Mouse (Mus musculus): Measurements from ENCODE around the gene Fam117a. TPM values are rescaled to one million over a fixed set of nuclear protein-coding genes. Genes with fewer than 3 reads are reported as not detected.

Fam117a gene
- polyA plus RNA-seq, 1 experiment from 2014 or later, result 8.8 TPM

- Histone ChIP-seq H3K36me3 (ENCODE audit: control insufficient read depth, insufficient read depth, low read length) (peaks cover 2% of the 10 kb centered on the region; the same call in 1 of the 2 replicates), H3K27me3 (replicated peaks; ENCODE audit: control insufficient read depth, insufficient read depth, low read length) (no peaks in the 10 kb centered on the region), H3K4me1 (ENCODE audit: control insufficient read depth, insufficient read depth, low read length) (peaks cover 5% of the 10 kb centered on the region), H3K9ac (ENCODE audit: low read depth, low read length) (no peak overlapping the region), H3K9me3 (ENCODE audit: control insufficient read depth, low read length) (no peaks in the 10 kb centered on the region), H3K4me2 (ENCODE audit: low read depth, low read length) (no peak overlapping the region), H3K4me3 (ENCODE audit: low read length) (no peak overlapping the region), H3K27ac (ENCODE audit: low read length) (no peak overlapping the region)
- ATAC-seq, result no peak
- 96% methylated on average over 1 of the region's 1 CpGs for WGBS
These were observed 44.3 kb downstream of the Fam117a start for GRCm38 (mm10) chr11:95381146-95381545.

GRCm38 (mm10) chr11:95383331-95383986 lies 46.6 kb downstream of the Fam117a start:
- peaks cover 4% of the 10 kb centered on the region; the same call in 1 of the 2 replicates for H3K36me3 ChIP-seq (ENCODE audit: control insufficient read depth, insufficient read depth, low read length)

GRCm38 (mm10) chr11:95384004-95384318 lies 47.1 kb downstream of the Fam117a start:
- 38% methylated on average over 9 of the region's 9 CpGs for WGBS
- Histone ChIP-seq H3K4me1 (ENCODE audit: control insufficient read depth, insufficient read depth, low read length) (peaks cover 5% of the 10 kb centered on the region), H3K36me3 (ENCODE audit: control insufficient read depth, insufficient read depth, low read length) (peaks cover 5% of the 10 kb centered on the region; the same call in 1 of the 2 replicates), H3K27ac (ENCODE audit: low read length) (no peak overlapping the region), H3K9ac (ENCODE audit: low read depth, low read length) (peak overlapping the region; percentile 66), H3K4me3 (ENCODE audit: low read length) (peak overlapping the region; percentile 38), H3K9me3 (ENCODE audit: control insufficient read depth, low read length) (no peaks in the 10 kb centered on the region), H3K27me3 (replicated peaks; ENCODE audit: control insufficient read depth, insufficient read depth, low read length) (no peaks in the 10 kb centered on the region), H3K4me2 (ENCODE audit: low read depth, low read length) (peak overlapping the region; percentile 48)
- ATAC-seq, result no peak

More at GRCm38 (mm10) chr11:95383331-95383986, 46.6 kb downstream of the Fam117a start:
- H3K27me3 ChIP-seq (replicated peaks; ENCODE audit: control insufficient read depth, insufficient read depth, low read length), result no peaks in the 10 kb centered on the region
- no peak overlapping the region for H3K4me3 ChIP-seq (ENCODE audit: low read length)
- no peaks in the 10 kb centered on the region for H3K9me3 ChIP-seq (ENCODE audit: control insufficient read depth, low read length)
- WGBS, result 87% methylated on average over 5 of the region's 5 CpGs
- no peak overlapping the region for H3K9ac ChIP-seq (ENCODE audit: low read depth, low read length)
- H3K27ac ChIP-seq (ENCODE audit: low read length), result no peak overlapping the region
- peaks cover 5% of the 10 kb centered on the region for H3K4me1 ChIP-seq (ENCODE audit: control insufficient read depth, insufficient read depth, low read length)
- no peak overlapping the region for H3K4me2 ChIP-seq (ENCODE audit: low read depth, low read length)
- no peak for ATAC-seq

GRCm38 (mm10) chr11:95384319-95384972 lies 47.6 kb downstream of the Fam117a start, which contains the start of gene Slc35b1:
Slc35b1 (plus strand) TSS chr11:95384692.
- Histone ChIP-seq H3K36me3 (ENCODE audit: control insufficient read depth, insufficient read depth, low read length) (peaks cover 7% of the 10 kb centered on the region; the same call in 1 of the 2 replicates), H3K9ac (ENCODE audit: low read depth, low read length) (peak within 1 kb of the TSS; percentile 76), H3K4me3 (ENCODE audit: low read length) (peak within 1 kb of the TSS; percentile 73), H3K9me3 (ENCODE audit: control insufficient read depth, low read length) (no peaks in the 10 kb centered on the region), H3K27ac (ENCODE audit: low read length) (peak within 1 kb of the TSS; percentile 71), H3K4me2 (ENCODE audit: low read depth, low read length) (peak within 1 kb of the TSS; percentile 58), H3K27me3 (replicated peaks; ENCODE audit: control insufficient read depth, insufficient read depth, low read length) (no peaks in the 10 kb centered on the region), H3K4me1 (ENCODE audit: control insufficient read depth, insufficient read depth, low read length) (peaks cover 5% of the 10 kb centered on the region)
- WGBS, result under 1% methylated on average over 42 of the region's 42 CpGs
- ATAC-seq, result peak; percentile 95

GRCm38 (mm10) chr11:95384973-95385320 lies 48.1 kb downstream of the Fam117a start:
- H3K4me1 ChIP-seq (ENCODE audit: control insufficient read depth, insufficient read depth, low read length), result peaks cover 5% of the 10 kb centered on the region
- peaks cover 7% of the 10 kb centered on the region; the same call in 1 of the 2 replicates for H3K36me3 ChIP-seq (ENCODE audit: control insufficient read depth, insufficient read depth, low read length)
- H3K9me3 ChIP-seq (ENCODE audit: control insufficient read depth, low read length), result no peaks in the 10 kb centered on the region
- H3K4me3 ChIP-seq (ENCODE audit: low read length), result peak overlapping the region; percentile 73
- H3K27ac ChIP-seq (ENCODE audit: low read length), result peak overlapping the region; percentile 71
- H3K27me3 ChIP-seq (replicated peaks; ENCODE audit: control insufficient read depth, insufficient read depth, low read length), result no peaks in the 10 kb centered on the region
- H3K4me2 ChIP-seq (ENCODE audit: low read depth, low read length), result peak overlapping the region; percentile 58
- under 1% methylated on average over 14 of the region's 14 CpGs for WGBS
- peak overlapping the region; percentile 76 for H3K9ac ChIP-seq (ENCODE audit: low read depth, low read length)
- ATAC-seq, result peak; percentile 0; the same call in 1 of the 2 replicates

GRCm38 (mm10) chr11:95387354-95387753 lies 50.5 kb downstream of the Fam117a start:
- H3K27ac ChIP-seq (ENCODE audit: low read length), result 0 out of 2 replicates have a peak overlapping the region, but pooled peaks have one; percentile 6
- H3K4me3 ChIP-seq (ENCODE audit: low read length), result no peak overlapping the region
- H3K9ac ChIP-seq (ENCODE audit: low read depth, low read length), result no peak overlapping the region
- H3K4me1 ChIP-seq (ENCODE audit: control insufficient read depth, insufficient read depth, low read length), result peaks cover 5% of the 10 kb centered on the region
- WGBS, result 75% methylated on average over 7 of the region's 7 CpGs
- no peaks in the 10 kb centered on the region for H3K27me3 ChIP-seq (replicated peaks; ENCODE audit: control insufficient read depth, insufficient read depth, low read length)
- no peaks in the 10 kb centered on the region for H3K9me3 ChIP-seq (ENCODE audit: control insufficient read depth, low read length)
- peak; percentile 68 for ATAC-seq
- no peak overlapping the region for H3K4me2 ChIP-seq (ENCODE audit: low read depth, low read length)
- H3K36me3 ChIP-seq (ENCODE audit: control insufficient read depth, insufficient read depth, low read length), result 0 out of 2 replicates have a peak, but pooled peaks cover 7% of the 10 kb centered on the region

GRCm38 (mm10) chr11:95389006-95389405 lies 52.2 kb downstream of the Fam117a start:
- Histone ChIP-seq H3K9ac (ENCODE audit: low read depth, low read length) (no peak overlapping the region), H3K27ac (ENCODE audit: low read length) (no peak overlapping the region), H3K27me3 (replicated peaks; ENCODE audit: control insufficient read depth, insufficient read depth, low read length) (no peaks in the 10 kb centered on the region), H3K4me1 (ENCODE audit: control insufficient read depth, insufficient read depth, low read length) (peaks cover 5% of the 10 kb centered on the region), H3K36me3 (ENCODE audit: control insufficient read depth, insufficient read depth, low read length) (0 out of 2 replicates have a peak, but pooled peaks cover 7% of the 10 kb centered on the region), H3K4me2 (ENCODE audit: low read depth, low read length) (no peak overlapping the region), H3K9me3 (ENCODE audit: control insufficient read depth, low read length) (no peaks in the 10 kb centered on the region), H3K4me3 (ENCODE audit: low read length) (no peak overlapping the region)
- WGBS, result 70% methylated on average over 3 of the region's 3 CpGs
- no peak for ATAC-seq

GRCm38 (mm10) chr11:95390420-95390819 lies 53.6 kb downstream of the Fam117a start:
- Histone ChIP-seq H3K27me3 (replicated peaks; ENCODE audit: control insufficient read depth, insufficient read depth, low read length) (no peaks in the 10 kb centered on the region), H3K4me2 (ENCODE audit: low read depth, low read length) (no peak overlapping the region), H3K9ac (ENCODE audit: low read depth, low read length) (no peak overlapping the region), H3K36me3 (ENCODE audit: control insufficient read depth, insufficient read depth, low read length) (0 out of 2 replicates have a peak, but pooled peaks cover 7% of the 10 kb centered on the region), H3K4me3 (ENCODE audit: low read length) (no peak overlapping the region), H3K4me1 (ENCODE audit: control insufficient read depth, insufficient read depth, low read length) (peaks cover 5% of the 10 kb centered on the region), H3K9me3 (ENCODE audit: control insufficient read depth, low read length) (no peaks in the 10 kb centered on the region), H3K27ac (ENCODE audit: low read length) (no peak overlapping the region)
- no peak for ATAC-seq
- 86% methylated on average over 6 of the region's 6 CpGs for WGBS

- 75% methylated on average over 4 of the region's 4 CpGs for WGBS
These were observed 54.4 kb downstream of the Fam117a start for GRCm38 (mm10) chr11:95391201-95391600.

More at GRCm38 (mm10) chr11:95391201-95391600, 54.4 kb downstream of the Fam117a start:
- H3K4me3 ChIP-seq (ENCODE audit: low read length), result no peak overlapping the region
- H3K4me2 ChIP-seq (ENCODE audit: low read depth, low read length), result no peak overlapping the region
- H3K27me3 ChIP-seq (replicated peaks; ENCODE audit: control insufficient read depth, insufficient read depth, low read length), result no peaks in the 10 kb centered on the region
- no peak overlapping the region for H3K9ac ChIP-seq (ENCODE audit: low read depth, low read length)
- H3K36me3 ChIP-seq (ENCODE audit: control insufficient read depth, insufficient read depth, low read length), result 0 out of 2 replicates have a peak, but pooled peaks cover 7% of the 10 kb centered on the region
- no peak overlapping the region for H3K27ac ChIP-seq (ENCODE audit: low read length)
- no peaks in the 10 kb centered on the region for H3K4me1 ChIP-seq (ENCODE audit: control insufficient read depth, insufficient read depth, low read length)
- H3K9me3 ChIP-seq (ENCODE audit: control insufficient read depth, low read length), result no peaks in the 10 kb centered on the region
- ATAC-seq, result no peak
